Mouse (Mus musculus): ENCODE data around the gene Gm45213.

- no peak for TF ChIP-seq HCFC1 (IDR thresholded peaks at IDR 0.05; ENCODE audit: borderline replicate concordance, insufficient read depth, low read length)
- TF ChIP-seq ZNF384 (IDR thresholded peaks at IDR 0.05; ENCODE audit: low read depth, low read length): no peak
- TF ChIP-seq CHD2 (IDR thresholded peaks at IDR 0.05; ENCODE audit: low read depth, low read length): no peak
- TF ChIP-seq MAFK (IDR thresholded peaks at IDR 0.05; ENCODE audit: insufficient read depth, low read depth, low read length): no peak
Measured at GRCm38 (mm10) chr7:66001797-66002196, 41.6 kb upstream of the Gm45213 start.

All from ES-E14 (cell line).